Mouse (Mus musculus) heart, adult 9 months (tissue): ENCODE data around the gene Gm10840.

Experiments used
- DNase-seq, 2 experiments: peaks; one replicate each; pipeline ENCODE4 v3.0.0; 2022; ENCODE audit warnings: low spot score in 2 of 2

Gene Gm10840

GRCm38 (mm10) chr11:106159921-106160840 lies 469 bp upstream of the Gm10840 start:
- DNase-seq, result peak; percentile 73

GRCm38 (mm10) chr11:106162237-106162636 lies 1.6 kb downstream of the Gm10840 start:
- DNase-seq, result no peak

GRCm38 (mm10) chr11:106163546-106163945 lies 2.9 kb downstream of the Gm10840 start:
- DNase-seq, result peak; percentile 50 to 74

DNA sequence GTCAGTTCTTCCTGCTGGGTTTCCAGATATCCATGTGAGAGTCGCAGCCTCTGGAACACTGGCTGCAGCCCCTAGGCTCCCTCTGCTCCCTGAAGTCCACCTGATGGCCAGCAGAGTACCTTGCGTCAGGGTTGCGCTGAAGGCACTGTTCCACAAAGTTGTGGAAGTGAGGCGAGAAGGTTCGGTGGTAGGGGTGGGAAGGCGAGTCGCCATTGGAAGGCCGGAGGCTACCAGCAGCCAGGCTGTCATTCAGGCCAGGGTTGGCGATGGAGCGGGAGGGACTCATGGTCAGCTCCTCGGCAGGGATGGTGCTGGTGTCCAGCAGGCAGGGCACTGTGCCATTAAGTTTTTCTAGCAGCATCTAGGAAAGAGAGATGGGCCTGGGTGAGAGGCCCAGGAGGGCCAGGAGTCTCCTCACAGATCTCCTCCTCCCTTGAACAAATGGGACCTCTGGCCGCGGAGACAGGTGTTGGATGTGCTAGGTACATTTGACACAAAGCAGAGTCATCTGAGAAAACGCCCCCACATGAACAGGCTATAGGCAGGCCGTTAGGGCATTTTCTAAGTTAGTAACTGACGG lies 4.0 kb downstream of the Gm10840 start:
- DNase-seq, result no peak

- no peak for DNase-seq
These were observed 6.8 kb downstream of the Gm10840 start for GRCm38 (mm10) chr11:106167435-106167834.

GRCm38 (mm10) chr11:106170807-106171206 lies 10.2 kb downstream of the Gm10840 start:
- DNase-seq, result no peak

DNA sequence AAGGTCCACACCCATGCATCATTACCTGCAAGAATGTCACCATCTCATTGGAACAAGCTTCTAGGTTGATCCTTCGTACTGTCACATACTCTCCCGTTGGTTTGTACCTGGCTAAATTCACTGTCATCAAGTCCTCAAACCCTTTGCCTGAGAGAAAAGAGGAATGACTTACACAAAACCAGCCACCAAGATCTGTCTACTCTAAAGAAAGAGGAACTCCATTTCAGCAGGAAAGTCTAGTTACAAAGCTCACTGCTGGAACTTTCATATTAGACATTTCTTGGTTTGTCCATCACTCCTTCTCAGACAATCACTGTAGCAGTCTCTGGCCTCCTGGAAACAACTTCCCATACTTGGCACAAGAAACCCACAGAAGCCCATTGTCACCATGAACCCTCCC lies 12.6 kb downstream of the Gm10840 start:
- DNase-seq, result no peak

- DNase-seq, result no peak
These were observed 13.7 kb downstream of the Gm10840 start for GRCm38 (mm10) chr11:106174372-106174771.

- DNase-seq, result no peak
These were observed 14.4 kb downstream of the Gm10840 start for GRCm38 (mm10) chr11:106175081-106175480.

DNA sequence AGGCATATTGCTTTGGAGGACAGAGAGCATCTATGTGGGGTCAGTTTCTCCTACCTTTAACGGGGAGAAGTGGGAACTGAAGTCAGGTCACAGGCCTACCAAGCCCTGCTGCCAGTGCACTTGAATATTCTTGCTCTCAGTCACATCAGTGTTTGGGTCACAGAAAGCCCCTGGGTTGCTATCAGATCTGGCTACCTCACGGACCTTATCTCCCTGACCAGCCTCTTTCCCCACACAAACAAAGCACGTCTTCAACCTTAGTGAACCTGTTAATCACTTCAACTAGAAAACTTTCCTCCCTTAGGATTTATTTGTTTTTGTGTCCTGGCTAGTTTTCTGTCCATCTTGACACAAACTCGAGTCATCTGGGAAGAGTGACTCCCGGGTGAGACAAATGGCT lies 15.7 kb downstream of the Gm10840 start:
- DNase-seq, result no peak

GRCm38 (mm10) chr11:106178036-106178782 lies 17.6 kb downstream of the Gm10840 start:
- no peak for DNase-seq

DNA sequence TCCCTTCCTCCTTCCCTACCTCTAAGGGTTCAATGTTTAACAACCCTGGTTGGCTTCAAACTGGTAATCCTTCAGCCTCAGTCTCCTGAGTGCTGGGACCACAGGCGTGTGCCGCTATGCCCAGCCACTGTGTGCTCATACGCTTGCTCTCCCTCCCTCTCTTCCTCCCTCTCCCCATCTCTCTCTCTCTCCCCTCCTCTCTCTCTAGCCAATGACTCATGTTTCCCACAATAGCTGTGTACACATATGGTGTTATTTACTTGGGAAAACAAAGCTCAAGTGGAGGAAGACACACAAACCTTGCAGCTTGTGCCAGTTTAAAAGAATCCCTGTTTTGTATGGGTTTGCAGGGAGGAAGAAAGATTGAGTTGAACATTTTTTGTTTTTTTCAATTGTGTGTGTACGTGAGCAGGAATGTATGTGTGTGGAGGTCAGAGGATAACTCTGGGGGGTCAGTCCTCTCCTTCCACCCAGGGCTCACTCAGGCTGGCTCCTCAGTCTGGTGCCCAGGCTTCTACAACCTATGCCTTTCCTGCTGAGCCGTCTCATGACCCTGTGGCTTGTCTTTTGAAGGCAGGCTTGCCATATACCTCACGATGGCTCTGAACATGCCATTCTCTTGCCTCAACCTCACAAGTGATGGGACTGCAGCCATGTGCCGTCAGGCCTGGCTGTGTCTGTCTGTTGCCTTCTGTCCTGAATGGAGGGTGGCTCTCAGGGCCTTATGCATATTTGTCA lies 19.2 kb downstream of the Gm10840 start:
- no peak for DNase-seq

DNA sequence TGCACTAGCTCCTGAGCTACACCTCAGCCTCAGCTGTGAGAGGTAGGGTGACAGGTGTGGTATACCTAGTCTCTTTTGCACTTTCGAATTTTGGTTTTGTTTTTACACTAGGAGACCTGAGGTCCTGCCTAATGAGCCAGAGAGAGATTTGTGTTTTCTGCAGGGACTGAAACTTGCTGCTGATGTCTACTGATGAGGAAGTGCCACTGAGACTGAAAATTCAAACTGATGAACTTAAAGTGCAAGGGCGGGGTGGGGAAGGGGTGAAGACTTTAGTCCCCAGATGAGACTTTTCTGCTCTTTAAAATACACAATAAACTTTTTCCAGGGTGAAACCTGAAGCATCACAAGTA lies 19.8 kb downstream of the Gm10840 start:
- DNase-seq, result no peak

DNA sequence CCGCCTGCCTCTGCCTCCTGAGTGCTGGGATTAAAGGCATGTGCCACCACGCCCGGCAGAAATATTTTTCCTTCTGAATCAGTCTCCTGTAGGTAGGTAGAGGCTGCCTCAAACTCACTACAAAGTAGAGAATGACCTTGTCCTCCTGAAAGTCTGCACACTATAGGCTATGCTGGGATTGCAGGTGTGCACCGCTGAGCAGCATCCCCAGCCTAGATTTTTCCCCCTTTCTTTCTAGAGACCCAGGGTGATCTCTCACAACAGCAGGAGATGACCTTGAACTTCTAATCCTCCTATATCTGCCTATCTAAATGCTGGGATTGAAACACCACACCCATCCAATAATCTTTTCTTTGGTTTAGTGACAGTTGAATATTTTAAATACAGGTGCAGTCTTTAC lies 26.7 kb downstream of the Gm10840 start:
- no peak for DNase-seq

GRCm38 (mm10) chr11:106191716-106192115 lies 31.1 kb downstream of the Gm10840 start:
- DNase-seq, result no peak

DNA sequence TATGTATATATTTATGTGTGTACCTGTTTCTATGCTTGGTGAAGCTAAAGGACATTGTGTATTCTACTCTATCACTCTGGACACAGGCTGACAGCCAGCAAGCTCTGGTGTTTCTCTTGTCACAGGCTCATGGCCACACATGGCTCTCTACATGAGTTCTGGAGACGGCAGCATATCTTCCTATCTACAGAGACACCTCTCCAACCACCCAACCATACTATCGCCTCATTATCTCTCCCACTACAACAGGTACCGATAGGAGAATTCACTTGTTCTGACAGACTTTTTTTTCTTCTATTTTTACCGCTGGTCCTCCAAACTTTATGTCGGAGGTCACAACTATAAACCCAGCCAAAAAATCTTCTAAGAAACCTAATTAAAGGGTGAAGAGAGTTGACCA lies 31.6 kb downstream of the Gm10840 start:
- DNase-seq, result no peak

- DNase-seq, result peak in 1 of 2 experiments; percentile 14
These were observed 32.2 kb downstream of the Gm10840 start for GRCm38 (mm10) chr11:106192657-106193370.

- peak; percentile 95 to 97 for DNase-seq
These were observed 32.9 kb downstream of the Gm10840 start for GRCm38 (mm10) chr11:106193371-106194154.

DNA sequence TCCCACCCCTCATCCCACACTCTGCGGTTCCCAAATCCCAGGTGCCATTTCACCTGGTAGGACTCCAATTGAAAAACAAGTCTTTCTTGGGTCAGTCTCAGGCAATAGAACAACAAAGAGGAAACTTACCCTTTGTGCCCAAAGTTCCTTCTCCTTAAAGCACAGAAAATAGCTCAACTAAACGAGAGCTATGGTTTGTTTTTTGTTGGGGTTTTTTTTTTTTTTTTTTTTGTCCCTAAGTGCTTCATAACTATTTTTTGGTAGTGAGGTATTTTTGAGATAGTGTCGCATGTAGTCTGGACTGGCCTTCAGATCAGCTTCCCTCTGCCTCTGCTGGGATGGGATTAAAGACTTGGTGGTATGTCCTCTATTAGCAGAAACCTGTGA lies 33.5 kb downstream of the Gm10840 start:
- no peak for DNase-seq

GRCm38 (mm10) chr11:106194891-106195290 lies 34.2 kb downstream of the Gm10840 start:
- DNase-seq, result no peak
